Mouse (Mus musculus): ENCODE results near the gene Zfp287. TPM values are rescaled to one million over a fixed set of nuclear protein-coding genes. Genes with fewer than 3 reads are reported as not detected.

The Zfp287 gene
- 14.6 and 14.9 TPM in 2 replicates for polyA plus RNA-seq (2014; fragmentation: Nextera tagmentation; extraction: Ambion mirVana)

- DNase-seq (ENCODE audit: low spot score) (peak; percentile 95), ATAC-seq (replicated peaks; ENCODE audit: low FRiP score) (peak; percentile 99)
- Histone ChIP-seq H3K9me3 (ENCODE audit: control insufficient read depth, low read length) (no peaks in the 10 kb centered on the region), H3K36me3 (ENCODE audit: control insufficient read depth, insufficient read depth, low read length) (peaks cover 2% of the 10 kb centered on the region; the same call in 1 of the 2 replicates), H3K9ac (ENCODE audit: low read length) (peak within 1 kb of the TSS; percentile 86), H3K4me1 (replicated peaks; ENCODE audit: control insufficient read depth, insufficient read depth, low read length) (peaks cover 7% of the 10 kb centered on the region; the same call in 1 of the 2 replicates), H3K4me2 (ENCODE audit: low read depth, low read length, severe bottlenecking) (peak within 1 kb of the TSS; percentile 62), H3K27ac (ENCODE audit: low read depth, low read length) (peak within 1 kb of the TSS; percentile 84), H3K4me3 (ENCODE audit: low read depth, low read length) (peak within 1 kb of the TSS; percentile 74), H3K27me3 (ENCODE audit: control insufficient read depth, insufficient read depth, low read length) (no peaks in the 10 kb centered on the region)
- WGBS = under 1% methylated on average over 48 of the region's 48 CpGs
Measured at GRCm38 (mm10) chr11:62731311-62732021, at the start of gene Zfp287. Gene Zfp287 (minus strand): TSS chr11:62731905.

GRCm38 (mm10) chr11:62776510-62776909, 44.8 kb upstream of the Zfp287 start:
- H3K27ac ChIP-seq (ENCODE audit: low read depth, low read length) = no peak overlapping the region
- ATAC-seq (replicated peaks; ENCODE audit: low FRiP score) (no peak), DNase-seq (ENCODE audit: low spot score) (no peak)
- peaks cover 27% of the 10 kb centered on the region for H3K36me3 ChIP-seq (ENCODE audit: control insufficient read depth, insufficient read depth, low read length)
- H3K4me3 ChIP-seq (ENCODE audit: low read depth, low read length) = no peak overlapping the region
- peaks cover 38% of the 10 kb centered on the region for H3K9me3 ChIP-seq (ENCODE audit: control insufficient read depth, low read length)
- H3K4me2 ChIP-seq (ENCODE audit: low read depth, low read length, severe bottlenecking) = no peak overlapping the region
- H3K9ac ChIP-seq (ENCODE audit: low read length) = no peak overlapping the region
- H3K27me3 ChIP-seq (ENCODE audit: control insufficient read depth, insufficient read depth, low read length) = no peaks in the 10 kb centered on the region
- H3K4me1 ChIP-seq (replicated peaks; ENCODE audit: control insufficient read depth, insufficient read depth, low read length) = no peaks in the 10 kb centered on the region
- 94% methylated on average over 7 of the region's 7 CpGs for WGBS

- H3K9me3 ChIP-seq (ENCODE audit: control insufficient read depth, low read length) = no peaks in the 10 kb centered on the region
- 82% methylated on average over 9 of the region's 9 CpGs for WGBS
- H3K9ac ChIP-seq (ENCODE audit: low read length) = no peak overlapping the region
- no peaks in the 10 kb centered on the region; the same call in 1 of the 2 replicates for H3K4me1 ChIP-seq (replicated peaks; ENCODE audit: control insufficient read depth, insufficient read depth, low read length)
- no peaks in the 10 kb centered on the region for H3K36me3 ChIP-seq (ENCODE audit: control insufficient read depth, insufficient read depth, low read length)
- no peaks in the 10 kb centered on the region; the same call in 1 of the 2 replicates for H3K27me3 ChIP-seq (ENCODE audit: control insufficient read depth, insufficient read depth, low read length)
- no peak overlapping the region for H3K4me2 ChIP-seq (ENCODE audit: low read depth, low read length, severe bottlenecking)
- ATAC-seq (replicated peaks; ENCODE audit: low FRiP score) (no peak), DNase-seq (ENCODE audit: low spot score) (no peak)
- no peak overlapping the region for H3K4me3 ChIP-seq (ENCODE audit: low read depth, low read length)
- no peak overlapping the region for H3K27ac ChIP-seq (ENCODE audit: low read depth, low read length)
Measured at GRCm38 (mm10) chr11:62760755-62761457, 29.2 kb upstream of the Zfp287 start.

GRCm38 (mm10) chr11:62758491-62758890, 26.8 kb upstream of the Zfp287 start:
- Histone ChIP-seq H3K27me3 (ENCODE audit: control insufficient read depth, insufficient read depth, low read length) (no peaks in the 10 kb centered on the region; the same call in 1 of the 2 replicates), H3K27ac (ENCODE audit: low read depth, low read length) (no peak overlapping the region), H3K4me1 (replicated peaks; ENCODE audit: control insufficient read depth, insufficient read depth, low read length) (no peaks in the 10 kb centered on the region; the same call in 1 of the 2 replicates), H3K36me3 (ENCODE audit: control insufficient read depth, insufficient read depth, low read length) (no peaks in the 10 kb centered on the region), H3K4me2 (ENCODE audit: low read depth, low read length, severe bottlenecking) (no peak overlapping the region), H3K4me3 (ENCODE audit: low read depth, low read length) (no peak overlapping the region), H3K9ac (ENCODE audit: low read length) (no peak overlapping the region), H3K9me3 (ENCODE audit: control insufficient read depth, low read length) (no peaks in the 10 kb centered on the region)
- no peak for DNase-seq (ENCODE audit: low spot score)
- 90% methylated on average over 11 of the region's 11 CpGs for WGBS
- ATAC-seq (replicated peaks; ENCODE audit: low FRiP score) = no peak

GRCm38 (mm10) chr11:62757906-62758305, 26.2 kb upstream of the Zfp287 start:
- Histone ChIP-seq H3K4me3 (ENCODE audit: low read depth, low read length) (no peak overlapping the region), H3K4me2 (ENCODE audit: low read depth, low read length, severe bottlenecking) (no peak overlapping the region), H3K36me3 (ENCODE audit: control insufficient read depth, insufficient read depth, low read length) (no peaks in the 10 kb centered on the region), H3K27me3 (ENCODE audit: control insufficient read depth, insufficient read depth, low read length) (no peaks in the 10 kb centered on the region; the same call in 1 of the 2 replicates), H3K27ac (ENCODE audit: low read depth, low read length) (no peak overlapping the region), H3K4me1 (replicated peaks; ENCODE audit: control insufficient read depth, insufficient read depth, low read length) (no peaks in the 10 kb centered on the region; the same call in 1 of the 2 replicates), H3K9ac (ENCODE audit: low read length) (no peak overlapping the region), H3K9me3 (ENCODE audit: control insufficient read depth, low read length) (no peaks in the 10 kb centered on the region)
- 79% methylated on average over 6 of the region's 6 CpGs for WGBS
- ATAC-seq (replicated peaks; ENCODE audit: low FRiP score) (no peak), DNase-seq (ENCODE audit: low spot score) (no peak)

GRCm38 (mm10) chr11:62757143-62757507, 25.4 kb upstream of the Zfp287 start:
- ATAC-seq (replicated peaks; ENCODE audit: low FRiP score) (0 out of 2 replicates have a peak, but pooled peaks have one; percentile 22), DNase-seq (ENCODE audit: low spot score) (no peak)
- no peaks in the 10 kb centered on the region; the same call in 1 of the 2 replicates for H3K4me1 ChIP-seq (replicated peaks; ENCODE audit: control insufficient read depth, insufficient read depth, low read length)
- H3K36me3 ChIP-seq (ENCODE audit: control insufficient read depth, insufficient read depth, low read length) = no peaks in the 10 kb centered on the region
- no peak overlapping the region for H3K27ac ChIP-seq (ENCODE audit: low read depth, low read length)
- 9% methylated on average over 7 of the region's 7 CpGs for WGBS
- H3K4me2 ChIP-seq (ENCODE audit: low read depth, low read length, severe bottlenecking) = peak overlapping the region; percentile 46
- peak overlapping the region; percentile 14; the same call in 1 of the 2 replicates for H3K9ac ChIP-seq (ENCODE audit: low read length)
- no peaks in the 10 kb centered on the region for H3K9me3 ChIP-seq (ENCODE audit: control insufficient read depth, low read length)
- no peaks in the 10 kb centered on the region; the same call in 1 of the 2 replicates for H3K27me3 ChIP-seq (ENCODE audit: control insufficient read depth, insufficient read depth, low read length)
- 0 out of 2 replicates have a peak overlapping the region, but pooled peaks have one; percentile 3 for H3K4me3 ChIP-seq (ENCODE audit: low read depth, low read length)

GRCm38 (mm10) chr11:62756456-62757142, 24.9 kb upstream of the Zfp287 start:
- H3K4me2 ChIP-seq (ENCODE audit: low read depth, low read length, severe bottlenecking) = peak overlapping the region; percentile 46
- DNase-seq (ENCODE audit: low spot score) (peak; percentile 98), ATAC-seq (replicated peaks; ENCODE audit: low FRiP score) (peak; percentile 99)
- peak overlapping the region; percentile 3; the same call in 1 of the 2 replicates for H3K4me3 ChIP-seq (ENCODE audit: low read depth, low read length)
- 10% methylated on average over 36 of the region's 36 CpGs for WGBS
- no peaks in the 10 kb centered on the region; the same call in 1 of the 2 replicates for H3K27me3 ChIP-seq (ENCODE audit: control insufficient read depth, insufficient read depth, low read length)
- H3K27ac ChIP-seq (ENCODE audit: low read depth, low read length) = no peak overlapping the region
- H3K4me1 ChIP-seq (replicated peaks; ENCODE audit: control insufficient read depth, insufficient read depth, low read length) = no peaks in the 10 kb centered on the region; the same call in 1 of the 2 replicates
- no peaks in the 10 kb centered on the region for H3K36me3 ChIP-seq (ENCODE audit: control insufficient read depth, insufficient read depth, low read length)
- peak overlapping the region; percentile 23 for H3K9ac ChIP-seq (ENCODE audit: low read length)
- no peaks in the 10 kb centered on the region for H3K9me3 ChIP-seq (ENCODE audit: control insufficient read depth, low read length)

GRCm38 (mm10) chr11:62752780-62753179, 21.1 kb upstream of the Zfp287 start, which contains the start of gene Gm10428:
Gene Gm10428 (plus strand): TSS chr11:62753100.
- Histone ChIP-seq H3K9me3 (ENCODE audit: control insufficient read depth, low read length) (no peaks in the 10 kb centered on the region), H3K4me2 (ENCODE audit: low read depth, low read length, severe bottlenecking) (no peak within 1 kb of the TSS), H3K36me3 (ENCODE audit: control insufficient read depth, insufficient read depth, low read length) (no peaks in the 10 kb centered on the region)

More at GRCm38 (mm10) chr11:62752780-62753179, 21.1 kb upstream of the Zfp287 start, which contains the start of gene Gm10428:
- Histone ChIP-seq H3K4me1 (replicated peaks; ENCODE audit: control insufficient read depth, insufficient read depth, low read length) (no peaks in the 10 kb centered on the region; the same call in 1 of the 2 replicates), H3K27ac (ENCODE audit: low read depth, low read length) (no peak within 1 kb of the TSS), H3K9ac (ENCODE audit: low read length) (no peak within 1 kb of the TSS), H3K27me3 (ENCODE audit: control insufficient read depth, insufficient read depth, low read length) (no peaks in the 10 kb centered on the region; the same call in 1 of the 2 replicates), H3K4me3 (ENCODE audit: low read depth, low read length) (no peak within 1 kb of the TSS)
- ATAC-seq (replicated peaks; ENCODE audit: low FRiP score) (no peak), DNase-seq (ENCODE audit: low spot score) (no peak)
- WGBS = 90% methylated on average over 8 of the region's 8 CpGs
